Mouse (Mus musculus) frontal cortex, adult 2 months (tissue): Measurements from ENCODE around the gene Ddx17. TPM values are rescaled to one million over a fixed set of nuclear protein-coding genes. Genes with fewer than 3 reads are reported as not detected.

ENCODE experiments used
- DNase-seq, 2 experiments: peaks; one replicate each; pipeline ENCODE4 v3.0.0; 2022; ENCODE audit warnings: low spot score in 1 of 2; ENCODE audit errors: extremely low spot score in 1 of 2
- polyA plus RNA-seq: library from polyadenylated mRNA; depleted of rRNA; stranded (reverse); fragments of >200 nt; gene quantifications from 2 replicates; pipeline ENCODE4 v1.2.3, GENCODE M21; 2012

Gene Ddx17
- polyA plus RNA-seq, 1 experiment: 674 TPM

DNA sequence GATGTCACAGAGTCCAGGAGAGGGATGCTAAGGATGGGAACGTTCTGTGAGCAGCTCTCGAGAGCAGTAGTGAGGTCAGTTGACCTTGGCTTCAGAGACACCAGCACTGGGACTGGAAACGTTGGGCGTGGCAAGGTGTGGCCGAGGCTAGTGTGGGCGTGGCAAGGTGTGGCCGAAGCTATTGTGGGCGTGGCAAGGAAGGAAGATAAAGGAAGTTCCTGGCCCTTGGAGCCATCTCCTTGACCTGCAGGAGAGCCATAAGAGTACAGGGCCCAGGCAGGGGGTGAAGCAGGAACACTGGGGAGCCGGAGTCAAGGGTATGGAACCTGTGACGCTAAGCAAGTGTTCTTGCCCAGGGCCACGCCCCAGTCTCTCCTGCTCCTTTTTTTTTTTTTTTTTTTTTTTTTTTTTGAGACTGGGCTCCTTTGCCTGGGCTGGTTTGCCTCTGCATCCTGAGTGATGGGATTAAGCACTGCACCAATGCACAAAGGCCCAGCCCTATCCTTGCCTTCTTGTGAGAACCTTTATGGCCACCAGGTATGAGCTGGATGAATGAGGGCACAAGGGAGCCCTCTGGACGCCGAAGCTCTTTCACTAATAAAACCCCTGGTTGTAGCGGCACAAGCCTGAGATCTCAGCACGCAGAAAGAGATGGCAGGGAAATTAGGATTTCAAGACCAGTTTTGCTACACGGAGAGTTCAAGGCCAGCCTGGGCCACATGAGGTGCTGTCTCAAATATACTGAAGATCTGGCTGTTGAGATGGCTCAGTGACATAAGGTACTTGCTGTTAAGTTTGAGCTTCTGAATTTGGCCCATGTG, 26.9 kb downstream of the Ddx17 start:
- no peak for DNase-seq

DNA sequence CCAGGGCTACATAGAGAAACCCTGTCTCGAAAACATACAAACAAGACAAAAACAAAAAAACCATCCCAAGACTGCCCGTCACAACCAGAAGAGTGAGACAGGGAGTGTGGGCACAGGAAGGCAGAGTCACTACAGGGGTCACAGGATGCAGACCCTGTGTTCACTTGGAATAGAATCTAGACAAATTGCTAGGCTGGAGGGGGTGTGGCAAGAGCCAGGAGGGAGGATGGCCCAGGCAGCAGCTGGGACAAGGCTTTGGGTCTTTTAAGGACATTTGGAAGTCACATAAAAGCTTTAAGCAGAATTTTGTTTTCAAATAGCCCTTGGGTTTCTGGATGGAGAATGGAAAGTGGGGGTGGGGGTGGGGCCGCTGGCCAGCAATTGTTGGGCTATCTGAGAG, 28.0 kb downstream of the Ddx17 start:
- no peak for DNase-seq

DNA sequence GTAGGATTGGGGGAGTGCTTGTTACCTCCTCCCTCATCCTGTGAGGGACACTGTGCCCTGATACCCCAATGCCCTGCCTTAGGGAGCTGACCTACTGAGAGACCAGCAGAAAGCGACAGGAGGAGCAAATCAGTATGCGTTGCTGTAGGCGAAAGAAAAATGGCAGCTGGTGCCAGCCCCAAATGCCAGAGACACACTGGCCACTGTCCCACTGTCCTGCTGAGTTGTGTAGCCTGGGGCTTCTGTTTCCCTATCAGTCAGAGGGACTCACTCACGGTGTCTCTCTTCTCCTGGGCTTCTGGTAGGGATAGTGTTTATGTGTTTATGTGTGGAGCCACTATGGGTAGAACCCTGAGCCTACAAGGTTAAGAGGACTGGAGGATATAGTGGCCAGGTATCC, 28.8 kb downstream of the Ddx17 start:
- DNase-seq: no peak

DNA sequence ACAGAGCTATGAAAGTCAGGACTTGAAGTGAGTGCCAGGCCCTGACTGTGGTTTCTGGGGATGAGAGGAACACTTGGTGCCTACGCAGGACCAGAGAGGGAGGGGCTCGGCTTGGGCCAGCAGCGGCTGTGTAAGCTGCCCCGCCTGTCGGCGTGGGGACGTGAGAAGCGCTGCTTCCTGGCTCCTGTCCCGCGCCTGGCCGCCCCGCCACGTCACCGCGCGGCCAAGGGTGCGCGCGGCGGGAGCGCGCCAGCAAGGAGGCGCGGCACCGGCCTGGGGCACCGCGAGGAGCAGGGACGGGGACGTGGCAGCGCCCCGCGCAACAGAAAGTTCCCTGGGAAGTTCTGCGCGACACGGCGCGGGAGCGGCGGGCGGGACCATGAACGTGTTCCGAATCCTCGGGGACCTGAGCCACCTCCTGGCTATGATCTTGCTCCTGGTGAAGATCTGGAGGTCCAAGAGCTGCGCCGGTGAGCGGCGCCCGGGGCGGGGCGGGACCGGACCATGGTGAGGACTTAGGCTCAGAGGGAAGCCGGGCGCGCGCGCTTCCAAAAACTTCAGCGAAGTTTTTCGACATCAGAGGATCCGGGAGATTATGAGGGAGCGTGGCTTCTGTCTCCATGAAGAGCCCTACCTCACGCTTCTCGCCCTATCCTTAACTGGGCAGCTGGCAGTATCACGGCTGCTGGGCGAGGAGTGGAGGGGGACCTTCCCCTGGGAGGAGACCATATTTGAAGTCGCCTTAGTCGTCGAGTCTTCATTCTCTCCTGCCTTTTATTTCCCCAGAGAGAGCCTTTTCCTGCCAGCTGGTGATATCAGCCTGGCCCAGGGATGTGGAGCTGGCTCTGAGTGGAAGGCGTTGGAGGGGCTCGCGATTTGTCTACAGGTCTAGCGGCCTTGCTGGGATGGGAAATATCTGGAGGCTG, 30.1 kb downstream of the Ddx17 start, which contains the start of gene Kdelr3:
Gene Kdelr3 (plus strand): TSS at position 241 of the 926 bp plus-strand sequence.
- peak in 1 of 2 experiments; percentile 53 for DNase-seq

DNA sequence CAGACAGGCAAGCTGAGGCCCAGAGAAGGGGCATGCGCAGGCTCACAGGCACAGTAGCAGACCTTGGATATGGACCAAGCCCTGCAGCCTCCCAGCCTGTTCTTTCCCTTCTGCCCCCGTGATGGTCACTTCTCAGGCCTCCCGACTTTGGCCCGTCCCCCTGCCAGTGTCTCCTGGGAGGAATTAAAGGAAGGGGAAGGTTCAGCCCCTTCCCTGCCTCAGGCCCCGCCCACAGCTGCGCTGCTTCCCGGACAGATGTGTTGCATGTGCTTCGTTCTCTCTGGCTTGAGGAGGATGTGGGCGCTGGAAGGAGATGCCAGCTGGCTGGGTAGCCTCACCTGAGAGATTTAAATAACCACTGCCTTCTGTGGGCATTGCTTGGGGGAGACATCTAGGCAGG, 32.6 kb downstream of the Ddx17 start:
- DNase-seq: no peak

DNA sequence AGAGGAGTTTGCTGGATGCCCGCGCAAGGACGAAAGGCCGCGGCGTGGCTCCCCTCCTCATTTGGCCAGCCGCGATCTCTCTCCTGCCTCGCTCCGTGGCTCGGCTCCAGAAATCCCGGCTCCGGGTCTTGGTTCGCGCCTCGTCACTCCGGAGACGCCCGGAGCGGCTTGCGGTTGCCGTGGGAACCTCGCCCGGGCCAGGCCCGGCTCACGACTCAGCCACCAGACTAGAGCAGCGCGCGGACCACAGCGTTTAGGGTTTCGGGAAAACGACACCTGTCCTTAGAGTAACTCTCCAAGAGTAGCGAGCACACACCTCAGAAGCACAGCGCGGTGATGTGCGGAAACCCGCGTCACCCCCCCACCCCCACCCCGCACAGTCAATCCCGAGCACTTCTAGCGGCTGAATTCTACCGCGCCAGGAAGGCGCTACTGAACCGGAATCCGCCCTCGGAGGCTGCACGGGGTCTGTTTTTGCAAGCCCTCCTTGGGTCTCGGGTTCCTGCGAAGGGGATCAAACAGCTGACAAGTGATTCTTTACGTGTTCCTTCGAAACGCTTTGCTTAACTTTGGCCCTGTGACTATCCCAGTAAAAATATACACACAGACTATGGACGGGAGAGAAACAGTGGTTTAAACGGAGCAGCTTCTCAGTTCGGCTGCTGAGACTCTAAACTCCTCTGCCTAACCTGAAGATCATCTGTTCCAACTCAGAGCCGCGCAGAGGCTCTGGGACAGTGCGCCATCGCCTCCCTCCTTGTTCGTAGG, 34.8 kb downstream of the Ddx17 start:
- peak in 1 of 2 experiments; percentile 89 for DNase-seq

DNA sequence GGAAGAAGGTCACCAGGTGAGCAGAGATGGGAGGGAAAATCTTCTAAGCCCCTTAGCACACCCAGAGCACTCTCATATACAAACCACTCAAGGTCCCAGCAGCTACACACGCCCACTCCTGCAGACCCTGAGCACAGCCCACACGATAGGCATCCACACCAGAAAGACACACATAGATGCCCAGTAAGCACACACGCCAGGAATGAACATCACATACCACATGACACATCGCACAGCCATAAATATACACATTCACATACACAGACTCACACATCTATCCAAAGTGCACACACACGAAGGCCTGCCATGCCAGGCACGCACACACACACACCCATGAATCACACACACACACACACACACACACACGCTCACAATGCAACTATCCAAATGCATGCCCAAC, 36.1 kb downstream of the Ddx17 start:
- DNase-seq: peak in 1 of 2 experiments; percentile 40

DNA sequence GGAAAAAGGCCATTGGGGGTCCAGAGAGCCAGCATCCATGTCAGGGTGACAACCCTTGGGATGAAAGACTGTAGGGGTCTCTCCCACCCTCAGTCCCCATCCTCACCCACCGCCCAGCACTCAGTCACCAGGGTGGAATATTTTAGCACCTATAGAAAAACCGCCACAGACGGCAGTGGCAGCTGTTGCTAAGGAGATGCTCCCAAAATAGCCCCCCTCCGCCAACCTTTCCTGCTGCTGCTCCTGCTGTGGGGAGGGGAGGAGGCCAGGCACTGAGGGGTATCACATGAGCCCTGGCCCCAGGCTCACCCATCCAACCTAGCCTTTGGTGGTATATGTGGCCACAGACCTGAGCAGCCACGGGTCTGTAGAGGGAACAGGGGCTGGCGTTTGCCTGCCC, 36.5 kb downstream of the Ddx17 start:
- peak; percentile 71 to 77 for DNase-seq

DNA sequence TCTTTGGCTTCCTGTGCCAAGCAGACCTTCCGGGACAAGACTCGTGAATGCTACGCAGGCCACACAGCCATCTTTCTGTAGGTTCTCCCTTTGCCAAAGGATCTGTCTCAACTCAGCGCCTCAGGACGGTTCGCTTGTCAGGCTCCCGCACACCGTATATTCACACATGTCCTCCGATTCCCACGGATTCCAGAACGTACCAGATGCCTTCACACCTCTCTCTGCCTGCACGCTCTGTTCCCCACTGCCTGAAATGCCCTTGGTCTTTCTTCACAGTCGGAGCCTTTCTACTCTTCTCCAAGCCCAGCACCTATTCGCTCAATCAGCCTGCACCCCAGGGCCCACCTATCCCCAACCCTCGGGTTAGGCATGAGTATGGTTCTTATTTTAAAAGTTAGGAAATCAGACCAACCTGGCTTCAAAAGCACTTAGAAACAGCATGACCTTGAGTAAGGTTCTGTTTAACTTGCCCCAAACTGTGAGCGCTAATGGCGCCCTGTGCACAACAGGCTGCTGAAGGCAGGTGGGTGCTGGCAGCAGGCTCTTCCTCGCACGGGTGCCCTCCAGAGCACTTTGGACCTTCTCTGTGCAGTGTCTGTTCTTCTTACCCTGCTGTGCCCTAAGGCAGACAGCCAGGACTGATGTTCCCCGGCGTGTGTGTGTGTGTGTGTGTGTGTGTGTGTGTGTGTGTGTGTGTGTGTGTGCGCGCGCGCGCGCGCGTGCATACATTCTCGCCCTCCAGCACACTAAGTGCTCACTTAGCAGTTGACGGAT, 39.3 kb downstream of the Ddx17 start:
- peak in 1 of 2 experiments; percentile 60 for DNase-seq

DNA sequence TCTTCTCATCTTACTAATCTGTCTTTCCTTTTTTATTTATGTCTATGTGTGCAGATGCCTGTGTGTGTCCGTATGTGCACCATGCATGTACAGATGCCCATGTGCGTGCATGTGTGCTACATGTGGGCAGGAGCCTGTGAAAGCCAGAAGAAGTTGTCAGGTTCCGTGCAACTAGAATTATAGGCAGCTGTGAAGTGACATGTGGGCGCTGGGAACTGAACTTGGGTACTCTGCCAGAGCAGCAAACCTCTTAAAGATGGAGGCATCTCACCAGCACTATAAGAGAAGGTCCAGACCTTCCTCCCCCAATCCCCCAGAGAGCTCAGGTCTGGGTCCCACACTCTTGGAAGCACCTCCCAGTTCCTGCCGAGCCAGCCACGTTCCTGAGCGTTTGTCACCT, 40.1 kb downstream of the Ddx17 start:
- DNase-seq: peak in 1 of 2 experiments; percentile 54

DNA sequence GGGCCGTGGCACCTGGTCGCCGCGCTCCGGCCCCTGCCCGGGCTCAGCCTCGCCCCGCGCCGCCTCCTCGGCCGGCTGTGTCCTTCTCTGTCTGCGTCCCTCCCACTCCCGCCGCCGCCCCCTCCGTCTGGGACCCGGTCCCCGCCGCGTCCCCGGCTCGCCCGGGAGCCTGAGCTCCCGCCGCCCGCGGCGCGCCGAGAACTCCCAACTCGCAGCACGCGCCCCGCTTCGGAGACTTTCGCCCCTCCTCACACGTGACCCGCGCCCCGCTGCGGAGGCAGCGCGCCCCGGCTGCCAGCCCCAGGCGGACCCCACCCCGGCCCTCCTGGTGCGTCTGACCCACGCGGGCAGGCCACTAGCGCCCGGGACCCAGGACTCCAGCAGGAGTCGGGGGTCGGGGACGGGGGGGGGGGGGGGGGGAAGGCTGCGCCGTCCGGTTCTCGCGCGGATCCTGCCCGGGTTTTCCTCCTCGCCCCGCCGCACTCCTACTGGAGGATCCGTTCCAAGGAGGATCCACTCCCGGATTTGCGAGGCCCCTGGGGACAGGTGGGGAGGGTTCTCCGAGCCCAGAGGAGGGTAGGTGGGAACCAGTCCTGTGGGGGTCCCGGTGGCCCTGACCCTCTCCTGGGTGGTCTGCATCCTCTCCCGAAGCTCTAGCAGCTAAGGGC, 40.8 kb downstream of the Ddx17 start:
- peak in 1 of 2 experiments; percentile 86 for DNase-seq

DNA sequence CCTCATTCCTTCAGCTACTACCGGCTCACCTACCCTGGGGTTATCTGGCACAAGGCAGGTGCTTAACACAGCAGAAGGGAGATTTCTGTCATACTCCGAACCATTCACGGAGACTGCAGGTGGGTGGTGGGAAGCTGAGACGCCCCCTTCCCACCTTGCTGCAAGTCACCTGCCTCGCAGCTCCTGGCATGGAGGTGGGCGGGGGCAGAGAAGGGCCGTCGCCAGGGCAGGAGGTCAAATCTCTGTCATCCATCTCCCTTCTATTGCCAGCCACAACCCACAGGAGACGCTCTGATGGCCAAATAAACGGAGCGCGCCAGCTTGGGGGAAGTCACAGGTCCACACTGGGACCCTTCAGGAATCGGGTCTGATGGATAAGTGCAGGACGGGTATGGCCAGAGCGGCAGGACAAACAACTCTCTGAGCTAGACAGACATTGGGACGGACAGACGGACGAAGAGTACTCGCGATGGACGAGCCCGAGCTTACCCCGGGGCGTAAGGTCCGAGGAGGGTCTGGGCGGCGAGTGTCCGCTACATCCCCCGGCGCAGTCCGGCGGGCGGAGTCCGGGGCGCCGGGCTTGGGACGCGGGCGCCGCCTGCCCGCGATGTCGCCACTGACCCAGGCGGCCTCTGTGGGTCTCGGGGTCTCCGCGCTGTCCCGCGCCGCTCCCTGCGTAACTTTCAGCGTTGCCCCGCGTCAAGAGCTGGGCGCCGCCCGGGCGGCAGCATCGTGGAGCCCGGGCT, 41.7 kb downstream of the Ddx17 start, which contains the start of gene Kcnj4:
Gene Kcnj4 (minus strand): TSS at position 535 of the 746 bp plus-strand sequence.
- DNase-seq: no peak

DNA sequence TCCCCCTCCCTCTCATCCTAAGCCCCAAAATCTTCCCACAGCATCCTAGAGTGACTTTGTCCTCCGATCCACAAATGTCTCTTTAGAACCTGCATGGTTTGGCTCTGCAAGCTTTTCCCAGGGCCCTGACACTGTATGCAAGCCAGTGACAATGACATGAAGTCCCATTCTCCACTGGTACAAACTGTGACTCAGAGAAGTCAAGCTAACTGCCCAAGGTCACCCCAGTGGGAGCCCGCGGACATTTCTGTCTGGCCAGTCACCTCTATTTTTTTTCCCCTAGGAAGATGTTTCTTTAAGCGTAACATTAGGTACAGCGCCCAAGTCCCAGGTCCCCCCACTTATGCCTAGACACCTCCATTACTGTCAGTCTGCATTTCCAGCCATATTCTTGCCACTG, 43.1 kb downstream of the Ddx17 start:
- no peak for DNase-seq

DNA sequence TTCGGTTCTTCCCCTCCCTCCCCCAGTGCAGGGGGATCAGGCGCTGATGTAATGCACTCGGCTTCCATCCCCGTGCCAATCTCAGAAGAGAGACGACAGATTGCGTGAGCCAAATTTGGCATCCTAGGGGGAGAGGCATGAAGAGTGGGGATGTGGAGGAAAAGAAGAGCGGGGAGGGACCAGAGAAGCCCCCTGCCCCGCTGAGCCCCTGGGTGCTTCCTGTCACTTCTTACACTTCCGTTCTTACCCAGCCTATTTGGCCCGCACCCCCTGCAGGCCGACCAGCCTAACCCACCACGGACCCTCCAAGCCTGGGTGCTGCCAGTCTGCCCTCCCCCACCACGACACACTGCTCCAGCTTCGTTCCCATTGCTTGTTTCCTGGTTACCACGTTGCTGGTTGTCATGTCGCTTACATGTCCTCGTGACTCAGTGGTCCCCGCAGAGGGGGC, 43.6 kb downstream of the Ddx17 start:
- peak in 1 of 2 experiments; percentile 79 for DNase-seq

DNA sequence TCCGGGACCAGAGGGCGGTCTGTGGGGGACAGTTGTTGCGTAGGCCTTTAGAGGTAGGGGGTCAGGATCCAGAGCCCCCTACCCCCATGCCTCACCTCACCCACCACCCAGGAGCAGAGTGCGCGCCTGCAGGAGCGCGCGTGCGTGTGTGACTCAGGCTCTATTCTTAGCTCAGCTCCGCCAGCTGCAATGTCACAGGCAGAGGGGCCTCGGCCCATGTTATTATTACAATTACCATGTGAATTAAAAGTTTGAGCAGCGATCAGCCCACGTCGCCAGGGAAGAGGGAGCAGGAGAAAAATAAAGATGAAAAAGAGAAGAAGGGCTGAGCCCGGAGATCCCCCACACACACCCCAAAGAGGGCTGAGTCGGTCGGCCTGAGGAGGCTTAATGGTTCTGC, 46.4 kb downstream of the Ddx17 start:
- DNase-seq: no peak

DNA sequence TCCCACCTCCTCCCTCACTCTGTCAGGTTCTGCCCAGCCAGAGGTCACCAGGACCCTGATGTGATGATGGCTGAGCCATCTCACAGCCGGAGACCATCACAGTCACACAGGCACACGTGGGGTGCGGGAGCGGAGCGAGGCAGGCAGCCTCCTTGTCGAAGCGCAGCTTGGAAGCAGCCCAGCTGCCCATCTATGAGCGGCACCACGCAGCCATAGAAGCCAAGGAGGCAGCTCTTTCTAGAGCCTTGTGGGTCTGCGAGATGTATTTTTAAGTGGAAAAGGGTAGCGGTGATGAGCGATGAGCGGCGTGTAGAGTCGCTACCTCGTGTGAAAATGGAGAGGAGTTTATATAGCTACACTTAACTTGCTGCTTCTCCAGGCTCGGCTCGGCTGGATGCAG, 53.0 kb downstream of the Ddx17 start:
- peak in 1 of 2 experiments; percentile 69 for DNase-seq

DNA sequence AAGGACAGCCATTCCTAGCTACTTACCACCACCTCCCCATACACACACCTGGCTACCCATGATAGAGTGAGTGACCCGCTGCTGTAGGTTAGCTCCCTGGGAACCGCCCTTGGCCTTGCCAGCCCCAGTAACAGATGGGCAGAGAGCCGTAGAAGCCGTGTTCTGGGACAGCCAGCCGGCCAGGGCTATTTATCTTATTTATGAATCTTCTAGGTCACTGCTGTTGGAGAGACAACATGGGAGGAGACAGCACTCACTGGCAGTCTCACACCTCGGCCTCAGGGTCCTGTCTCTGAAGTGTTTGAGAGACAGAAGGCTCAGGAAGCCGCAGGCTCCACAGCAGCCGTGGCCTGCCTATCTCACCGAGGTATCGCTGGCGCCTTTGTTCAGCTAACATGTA, 57.1 kb downstream of the Ddx17 start:
- no peak for DNase-seq

DNA sequence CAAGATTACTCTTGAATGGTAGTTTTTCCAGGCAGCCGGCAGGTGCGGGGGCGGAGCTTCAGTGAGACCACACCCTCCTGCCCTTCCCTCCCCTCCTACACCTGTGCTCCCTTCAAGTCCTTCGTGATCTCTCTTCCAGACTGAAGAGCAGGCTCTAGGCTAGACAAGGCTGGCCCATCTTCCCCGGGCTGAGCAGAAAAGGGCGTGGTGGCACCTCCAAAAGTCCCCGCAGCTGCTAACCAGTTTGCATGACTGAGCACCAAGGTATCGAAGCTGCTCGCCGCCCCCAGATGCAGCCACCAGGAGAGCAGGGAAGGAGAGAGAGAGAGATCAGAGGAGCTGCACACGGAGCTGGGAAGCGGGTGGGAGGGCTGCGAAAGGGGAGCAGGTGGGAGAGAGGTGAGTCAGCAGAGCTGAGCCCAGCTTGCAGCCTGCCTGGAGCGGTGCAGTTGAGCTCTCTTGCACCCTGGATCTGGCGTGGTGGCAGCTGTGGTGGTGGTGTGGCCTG, 65.3 kb downstream of the Ddx17 start:
- DNase-seq: peak; percentile 75 to 81
